ENCODE assay signal across 11 mouse cellular contexts in genomic region chr16:77596556-77596955, GRCm38 (mm10). TPM values are rescaled to one million over a fixed set of nuclear protein-coding genes. Genes with fewer than 3 reads are reported as not detected.
DNase-seq lines count a peak whose midpoint lies in the region; ATAC-seq lines count a peak whose summit lies in the region.
"Had no signal": no experiment of that assay in that cellular context is flagged by ENCODE, and none has a peak within 500 bp of the region (broad histone marks: within the 10 kb centered on the region; RNA-seq: fewer than 3 reads in every experiment).

No protein-coding gene starts in this region.

- H3K9me3 ChIP-seq in forebrain, embryonic 12.5 days = no peaks in the 10 kb centered on the region
- H3K9me3 ChIP-seq in forebrain, embryonic 10.5 days = no peaks in the 10 kb centered on the region
- H3K9me3 ChIP-seq in neural tube, embryonic 12.5 days = no peaks in the 10 kb centered on the region
- no peaks in the 10 kb centered on the region for H3K9me3 ChIP-seq in embryonic facial prominence, embryonic 10.5 days
- H3K9me3 ChIP-seq: embryonic facial prominence, embryonic 15.5 days had no signal

- WGBS in forebrain, embryonic 12.5 days = 49% methylated on average over 5 of the region's 5 CpGs
- 79% methylated on average over 5 of the region's 5 CpGs for WGBS in forebrain, embryonic 10.5 days
- 84% methylated on average over 5 of the region's 5 CpGs for WGBS in neural tube, embryonic 12.5 days
- 90% methylated on average over 5 of the region's 5 CpGs for WGBS in embryonic facial prominence, embryonic 10.5 days

- peaks cover 29% of the 10 kb centered on the region for H3K4me1 ChIP-seq in forebrain, embryonic 12.5 days
- H3K4me1 ChIP-seq in forebrain, embryonic 10.5 days = peaks cover 16% of the 10 kb centered on the region
- peaks cover 7% of the 10 kb centered on the region for H3K4me1 ChIP-seq in neural tube, embryonic 12.5 days
- peaks cover 11% of the 10 kb centered on the region for H3K4me1 ChIP-seq in embryonic facial prominence, embryonic 10.5 days

- no peaks in the 10 kb centered on the region for H3K27me3 ChIP-seq in forebrain, embryonic 12.5 days
- no peaks in the 10 kb centered on the region for H3K27me3 ChIP-seq in forebrain, embryonic 10.5 days (ENCODE audit: poor library complexity, severe bottlenecking)
- H3K27me3 ChIP-seq in neural tube, embryonic 12.5 days (replicated peaks) = no peaks in the 10 kb centered on the region
- no peaks in the 10 kb centered on the region for H3K27me3 ChIP-seq in embryonic facial prominence, embryonic 10.5 days (replicated peaks; ENCODE audit: low read depth, poor library complexity, severe bottlenecking)
- H3K27me3 ChIP-seq: embryonic facial prominence, embryonic 15.5 days had no signal

- H3K4me3 ChIP-seq in forebrain, embryonic 12.5 days (replicated peaks) = no peak overlapping the region
- no peak overlapping the region for H3K4me3 ChIP-seq in forebrain, embryonic 10.5 days
- H3K4me3 ChIP-seq in neural tube, embryonic 12.5 days = no peak overlapping the region
- no peak overlapping the region for H3K4me3 ChIP-seq in embryonic facial prominence, embryonic 10.5 days
- H3K4me3 ChIP-seq: embryonic facial prominence, embryonic 15.5 days had no signal

- no peak for DNase-seq in forebrain, embryonic 10.5 days (ENCODE audit: extremely low spot score, low spot score)
- no peak for DNase-seq in neural tube, embryonic 10.5 days (ENCODE audit: extremely low spot score, low spot score)
- peak; percentile 41 to 54 for DNase-seq in layer of hippocampus, postnatal 36 days
- DNase-seq in telencephalon, adult 2 months (ENCODE audit: low read depth, low spot score) = peak; percentile 27
- no peak for DNase-seq in thymus, postnatal 4 days
- no peak for DNase-seq in embryonic facial prominence, embryonic 10.5 days (ENCODE audit: low spot score)

- peaks cover 8% of the 10 kb centered on the region; the same call in 1 of the 2 replicates for H3K36me3 ChIP-seq in forebrain, embryonic 12.5 days (replicated peaks)
- H3K36me3 ChIP-seq in forebrain, embryonic 10.5 days (replicated peaks) = no peaks in the 10 kb centered on the region; the same call in 1 of the 2 replicates
- H3K36me3 ChIP-seq in neural tube, embryonic 12.5 days = peaks cover 7% of the 10 kb centered on the region; the same call in 1 of the 2 replicates
- H3K36me3 ChIP-seq in embryonic facial prominence, embryonic 10.5 days (replicated peaks) = peaks cover 8% of the 10 kb centered on the region

- peak overlapping the region; percentile 29 for H3K4me2 ChIP-seq in forebrain, embryonic 12.5 days
- H3K4me2 ChIP-seq in neural tube, embryonic 12.5 days (replicated peaks) = peak overlapping the region; percentile 22; the same call in 1 of the 2 replicates
- H3K4me2 ChIP-seq: embryonic facial prominence, embryonic 15.5 days had no signal

- H3K27ac ChIP-seq in forebrain, embryonic 12.5 days = 0 out of 2 replicates have a peak overlapping the region, but pooled peaks have one; percentile 3
- no peak overlapping the region for H3K27ac ChIP-seq in forebrain, embryonic 10.5 days
- no peak overlapping the region for H3K27ac ChIP-seq in neural tube, embryonic 12.5 days
- H3K27ac ChIP-seq in embryonic facial prominence, embryonic 10.5 days (replicated peaks) = no peak overlapping the region
- H3K27ac ChIP-seq: embryonic facial prominence, embryonic 15.5 days; macrophage had no signal

- no peak for ATAC-seq in forebrain, embryonic 12.5 days (ENCODE audit: low FRiP score)
- ATAC-seq in neural tube, embryonic 12.5 days (ENCODE audit: low FRiP score, low read depth) = no peak

- H3K9ac ChIP-seq in forebrain, embryonic 12.5 days = no peak overlapping the region
- no peak overlapping the region for H3K9ac ChIP-seq in neural tube, embryonic 12.5 days
- H3K9ac ChIP-seq: embryonic facial prominence, embryonic 15.5 days had no signal

RNA-seq across cellular contexts. Expression of gene Gm11146, which starts 5.3 kb away (rescaled TPM):
- not detected in 2 replicates for polyA plus RNA-seq in forebrain, embryonic 12.5 days (2016; fragmentation: Nextera tagmentation; extraction: Ambion mirVana)
- polyA plus RNA-seq in forebrain, embryonic 10.5 days (2016; fragmentation: Nextera tagmentation; extraction: Ambion mirVana) = not detected in 2 replicates
- not detected in 2 replicates for polyA plus RNA-seq in neural tube, embryonic 12.5 days (2016; fragmentation: Nextera tagmentation; extraction: Ambion mirVana)
- total RNA-seq in layer of hippocampus, postnatal 36 days (2021) = not detected
- not detected in 2 replicates for polyA plus RNA-seq in embryonic facial prominence, embryonic 10.5 days (2016; fragmentation: Nextera tagmentation; extraction: Ambion mirVana)
- polyA plus RNA-seq: embryonic facial prominence, embryonic 15.5 days; kidney, embryonic 16.5 days; macrophage had no signal

Comparison
In these comparisons a context has a peak if more than half of its experiments do, and no peak if none do; other contexts are left out.
1. DNase-seq: peak in layer of hippocampus, postnatal 36 days (2 of 2) and telencephalon, adult 2 months (single experiment); none in forebrain, embryonic 10.5 days (single experiment), neural tube, embryonic 10.5 days (single experiment), thymus, postnatal 4 days (single experiment) and embryonic facial prominence, embryonic 10.5 days (single experiment).